Mouse (Mus musculus) liver, embryonic 15.5 days (tissue): Measurements from ENCODE around the gene Sergef. TPM values are rescaled to one million over a fixed set of nuclear protein-coding genes. Genes with fewer than 3 reads are reported as not detected.

Experiments used
- ATAC-seq: fragments of 200-750 bp; cut with Nextera tagmentation; 2 replicates; pipeline ENCODE4 v1.8.0; 2017; ENCODE audit warnings: moderate number of reproducible peaks, mild to moderate bottlenecking, moderate library complexity; ENCODE audit not compliant: insufficient read depth
- H3K27ac ChIP-seq: fragments of 300-500 bp; sonication (generic); replicated peaks from 2 replicates; pipeline ENCODE4 v1.5.1; 2015; ENCODE audit warnings: mild to moderate bottlenecking, inconsistent platforms
- H3K27me3 ChIP-seq: fragments of 300-500 bp; sonication (generic); 2 replicates; pipeline ENCODE4 v1.6.1; 2015; ENCODE audit warnings: mild to moderate bottlenecking, inconsistent platforms
- H3K36me3 ChIP-seq: fragments of 300-500 bp; sonication (generic); replicated peaks from 2 replicates; pipeline ENCODE4 v1.6.1; 2015; ENCODE audit warnings: moderate library complexity, mild to moderate bottlenecking, inconsistent platforms
- H3K4me1 ChIP-seq: fragments of 300-500 bp; sonication (generic); replicated peaks from 2 replicates; pipeline ENCODE4 v1.6.1; 2015; ENCODE audit warnings: inconsistent platforms
- H3K4me2 ChIP-seq: fragments of 300-500 bp; sonication (generic); 2 replicates; pipeline ENCODE4 v1.6.1; 2015; ENCODE audit warnings: moderate library complexity, mild to moderate bottlenecking, inconsistent platforms
- H3K4me3 ChIP-seq: fragments of 300-500 bp; sonication (generic); replicated peaks from 2 replicates; pipeline ENCODE4 v1.5.1; 2015; ENCODE audit warnings: mild to moderate bottlenecking, inconsistent platforms
- H3K9ac ChIP-seq: fragments of 300-500 bp; sonication (generic); 2 replicates; pipeline ENCODE4 v1.6.1; 2015; ENCODE audit warnings: moderate library complexity, mild to moderate bottlenecking, inconsistent platforms
- H3K9me3 ChIP-seq: fragments of 300-500 bp; sonication (generic); replicated peaks from 2 replicates; pipeline ENCODE4 v1.6.1; 2016; ENCODE audit warnings: inconsistent platforms
- WGBS: fragments of 180-500 bp; shearing (Covaris S2); methylation state at CpG from one replicate; pipeline ENCODE4 v1.1.7; 2015; ENCODE audit warnings: mixed read lengths; ENCODE audit not compliant: insufficient replicate concordance; 5-methylcytosine and 5-hydroxymethylcytosine counted together
- polyA plus RNA-seq: library from polyadenylated mRNA; unstranded; fragments of >200 nt; fragmentation: Nextera tagmentation; extraction: Ambion mirVana; gene quantifications from 2 replicates; pipeline ENCODE4 v1.2.1, GENCODE M21; 2015

Gene Sergef
- polyA plus RNA-seq, 1 experiment from 2014 or later, result 5.2 TPM

DNA sequence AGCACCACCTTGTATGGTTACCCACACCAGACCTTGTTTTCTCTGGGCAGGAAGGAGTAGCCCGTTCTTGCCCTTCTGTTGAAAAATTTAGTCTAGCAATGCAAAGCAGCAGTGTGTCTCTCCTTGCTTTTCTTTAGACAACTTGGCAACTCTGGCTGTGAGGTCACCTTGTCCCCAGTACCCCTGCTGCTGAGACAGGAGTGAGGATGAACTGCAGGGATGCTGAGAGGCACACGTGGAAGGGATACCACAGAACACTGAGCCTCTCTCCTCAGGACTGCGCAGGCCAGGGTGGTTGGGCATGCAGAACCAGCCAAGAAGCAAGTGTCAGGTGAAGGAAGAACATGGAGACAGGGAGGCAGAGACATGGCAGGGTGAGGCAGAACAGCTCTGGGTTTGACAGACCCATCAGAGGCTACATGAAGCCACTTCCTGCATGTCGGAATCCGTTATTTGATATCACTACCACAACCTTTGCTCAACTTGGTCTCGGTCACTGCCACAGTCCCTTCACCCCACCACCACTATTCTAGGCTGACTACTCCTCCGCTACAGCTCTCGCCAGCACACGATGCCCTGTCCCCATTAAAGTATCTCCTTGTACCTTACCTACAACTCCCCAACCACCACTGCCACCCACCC is 103.0 kb downstream of the Sergef start:
- no peak overlapping the region for H3K27ac ChIP-seq
- H3K27me3 ChIP-seq, result no peaks in the 10 kb centered on the region
- no peak overlapping the region for H3K9ac ChIP-seq
- H3K9me3 ChIP-seq, result no peaks in the 10 kb centered on the region
- ATAC-seq, result no peak
- H3K4me1 ChIP-seq, result no peaks in the 10 kb centered on the region
- H3K4me2 ChIP-seq, result no peak overlapping the region
- H3K36me3 ChIP-seq, result no peaks in the 10 kb centered on the region
- H3K4me3 ChIP-seq, result no peak overlapping the region
- WGBS, result 45% methylated on average over 9 of the region's 9 CpGs

DNA sequence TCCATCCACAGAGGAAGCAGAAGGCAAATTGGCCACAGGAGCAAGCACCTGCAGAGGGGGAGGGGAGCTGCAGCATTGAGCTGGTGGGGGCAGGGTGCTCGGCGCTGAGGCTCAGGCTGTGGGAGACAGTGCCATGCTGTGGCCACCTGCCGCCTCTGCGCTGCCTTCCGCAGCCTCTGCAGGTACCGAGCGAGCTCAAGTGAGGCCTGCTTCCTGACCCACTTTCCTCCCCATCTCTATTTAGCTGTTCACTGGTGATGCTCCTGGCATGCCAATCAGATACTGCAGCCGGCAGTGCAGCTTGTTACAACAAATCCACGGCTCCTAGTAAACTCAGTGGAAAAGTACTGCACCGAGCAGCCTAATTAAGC is 104.2 kb downstream of the Sergef start:
- no peaks in the 10 kb centered on the region for H3K36me3 ChIP-seq
- 48% methylated on average over 10 of the region's 10 CpGs for WGBS
- no peaks in the 10 kb centered on the region for H3K9me3 ChIP-seq
- H3K27ac ChIP-seq, result no peak overlapping the region
- H3K9ac ChIP-seq, result no peak overlapping the region
- ATAC-seq, result no peak
- H3K4me3 ChIP-seq, result no peak overlapping the region
- no peaks in the 10 kb centered on the region for H3K27me3 ChIP-seq
- H3K4me2 ChIP-seq, result no peak overlapping the region
- no peaks in the 10 kb centered on the region for H3K4me1 ChIP-seq

DNA sequence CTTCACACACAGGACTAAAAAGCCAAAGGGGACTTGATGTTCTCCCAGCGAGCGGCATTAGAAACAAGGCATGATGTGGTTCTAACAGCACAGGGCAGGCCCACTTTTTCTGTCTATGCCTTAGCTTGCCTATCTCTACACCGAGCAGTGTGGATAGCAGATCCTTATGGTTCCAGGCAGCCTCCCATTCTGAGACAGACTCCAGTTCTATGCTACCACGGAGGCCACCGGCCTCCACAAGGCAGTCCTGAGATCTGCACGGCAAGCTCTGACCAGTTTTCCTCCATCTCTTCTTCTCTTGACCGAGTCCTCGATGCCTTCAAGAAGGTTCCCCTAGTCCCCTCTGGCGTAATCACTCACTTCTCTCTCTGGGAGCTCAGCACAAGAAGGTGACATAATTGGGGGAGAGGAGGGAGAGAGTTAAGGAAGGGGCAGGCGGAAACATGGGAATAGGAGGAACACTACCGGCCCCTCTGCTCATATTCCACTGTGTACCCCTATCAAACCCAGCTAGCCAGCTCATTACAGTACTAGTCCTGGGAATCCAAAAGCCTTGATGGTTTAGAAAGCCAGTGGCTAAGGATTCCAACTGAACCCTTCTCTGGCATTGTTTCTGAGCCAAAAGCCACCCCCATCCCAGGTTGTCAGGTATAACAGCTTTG is 104.7 kb downstream of the Sergef start:
- Histone ChIP-seq H3K36me3 (no peaks in the 10 kb centered on the region), H3K9ac (no peak overlapping the region), H3K4me2 (no peak overlapping the region), H3K27me3 (no peaks in the 10 kb centered on the region), H3K27ac (no peak overlapping the region), H3K4me1 (no peaks in the 10 kb centered on the region), H3K9me3 (no peaks in the 10 kb centered on the region), H3K4me3 (no peak overlapping the region)
- 73% methylated on average over 11 of the region's 11 CpGs for WGBS
- no peak for ATAC-seq

GRCm38 (mm10) chr7:46533518-46533917 is 106.1 kb downstream of the Sergef start:
- no peaks in the 10 kb centered on the region for H3K4me1 ChIP-seq
- H3K36me3 ChIP-seq, result no peaks in the 10 kb centered on the region
- no peaks in the 10 kb centered on the region for H3K27me3 ChIP-seq
- H3K4me2 ChIP-seq, result no peak overlapping the region
- 72% methylated on average over 11 of the region's 11 CpGs for WGBS
- H3K9ac ChIP-seq, result no peak overlapping the region
- H3K27ac ChIP-seq, result no peak overlapping the region
- H3K4me3 ChIP-seq, result no peak overlapping the region
- ATAC-seq, result no peak
- H3K9me3 ChIP-seq, result no peaks in the 10 kb centered on the region

- Histone ChIP-seq H3K4me1 (no peaks in the 10 kb centered on the region), H3K27me3 (no peaks in the 10 kb centered on the region), H3K9me3 (no peaks in the 10 kb centered on the region), H3K4me3 (no peak overlapping the region), H3K36me3 (no peaks in the 10 kb centered on the region), H3K4me2 (no peak overlapping the region), H3K9ac (no peak overlapping the region), H3K27ac (no peak overlapping the region)
- 33% methylated on average over 5 of the region's 5 CpGs for WGBS
- no peak for ATAC-seq
Measured at GRCm38 (mm10) chr7:46531345-46531744, 108.3 kb downstream of the Sergef start.

DNA sequence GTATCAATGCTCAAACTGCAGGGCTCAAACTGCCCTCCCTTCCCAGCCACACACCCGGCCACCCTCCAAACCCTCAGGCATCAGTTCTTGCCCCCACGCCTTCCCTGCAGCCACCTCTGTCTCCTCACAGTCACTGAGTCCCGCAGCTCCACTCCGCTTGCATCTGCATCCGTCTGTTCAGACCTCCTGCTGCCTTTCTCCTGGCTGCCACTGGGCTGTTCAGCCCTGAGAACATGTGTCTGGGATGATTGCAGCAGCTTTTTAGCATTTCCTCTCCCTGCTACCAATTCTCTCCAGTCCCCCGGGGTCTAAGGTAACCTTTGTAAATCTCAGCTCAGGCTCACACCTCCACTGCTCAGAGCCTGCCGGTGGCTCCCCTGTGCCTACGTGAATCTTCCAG is 109.7 kb downstream of the Sergef start:
- no peaks in the 10 kb centered on the region for H3K36me3 ChIP-seq
- no peaks in the 10 kb centered on the region for H3K4me1 ChIP-seq
- H3K27me3 ChIP-seq, result no peaks in the 10 kb centered on the region
- H3K27ac ChIP-seq, result no peak overlapping the region
- H3K4me2 ChIP-seq, result no peak overlapping the region
- no peak for ATAC-seq
- no peak overlapping the region for H3K9ac ChIP-seq
- 61% methylated on average over 8 of the region's 8 CpGs for WGBS
- no peaks in the 10 kb centered on the region for H3K9me3 ChIP-seq
- H3K4me3 ChIP-seq, result no peak overlapping the region

DNA sequence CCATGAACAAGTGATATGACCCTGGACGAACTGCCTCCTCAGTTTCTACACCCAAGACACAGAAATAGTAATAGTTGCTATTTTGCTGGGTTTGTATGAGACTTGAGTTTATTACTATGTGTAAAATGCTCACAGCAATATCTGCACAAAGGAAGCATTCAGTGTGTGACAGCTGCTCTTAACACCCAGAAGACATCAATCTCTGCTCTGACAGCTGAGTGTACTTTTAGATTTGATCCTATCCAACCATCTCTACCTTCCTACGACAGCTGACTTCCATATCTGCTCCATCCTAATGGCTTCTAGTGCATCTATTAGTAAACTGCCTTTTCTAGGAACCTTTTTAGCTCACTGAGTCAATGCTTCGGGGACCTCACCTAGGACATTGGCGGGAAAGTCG is 110.3 kb downstream of the Sergef start:
- Histone ChIP-seq H3K9me3 (no peaks in the 10 kb centered on the region), H3K27me3 (no peaks in the 10 kb centered on the region)
- ATAC-seq, result no peak

DNA sequence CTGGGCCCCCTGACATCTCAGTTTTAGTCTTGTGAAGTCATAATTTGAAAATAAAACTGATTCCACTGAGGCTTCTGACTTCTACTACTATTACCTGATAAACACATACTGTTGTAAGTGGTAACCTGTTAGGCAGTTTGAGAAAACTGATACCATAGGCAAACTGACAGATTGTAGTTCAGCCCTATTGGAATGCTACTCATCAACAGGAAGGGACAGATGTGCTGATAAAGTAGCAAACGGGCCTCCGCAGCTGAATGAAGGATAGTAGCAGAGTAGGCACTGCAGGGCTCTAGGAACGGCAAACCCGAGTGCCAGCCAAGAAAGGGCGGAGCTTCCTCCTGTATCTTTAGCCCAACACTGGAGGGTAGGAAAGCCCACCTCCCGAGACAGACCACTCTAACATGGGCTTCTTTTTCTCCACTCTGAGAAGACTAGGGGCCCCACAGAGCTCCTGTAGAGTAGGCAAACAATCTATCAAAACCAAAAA is 112.9 kb downstream of the Sergef start:
- Histone ChIP-seq H3K4me3 (no peak overlapping the region), H3K9me3 (no peaks in the 10 kb centered on the region), H3K9ac (no peak overlapping the region), H3K27ac (no peak overlapping the region), H3K4me1 (no peaks in the 10 kb centered on the region), H3K4me2 (no peak overlapping the region), H3K27me3 (no peaks in the 10 kb centered on the region), H3K36me3 (no peaks in the 10 kb centered on the region)
- ATAC-seq, result no peak
- 20% methylated on average over 6 of the region's 6 CpGs for WGBS

More for the DNA sequence above, 110.3 kb downstream of the Sergef start:
- Histone ChIP-seq H3K4me2 (no peak overlapping the region), H3K4me1 (no peaks in the 10 kb centered on the region), H3K9ac (no peak overlapping the region), H3K27ac (no peak overlapping the region), H3K4me3 (no peak overlapping the region), H3K36me3 (no peaks in the 10 kb centered on the region)
- 76% methylated on average over 5 of the region's 5 CpGs for WGBS

DNA sequence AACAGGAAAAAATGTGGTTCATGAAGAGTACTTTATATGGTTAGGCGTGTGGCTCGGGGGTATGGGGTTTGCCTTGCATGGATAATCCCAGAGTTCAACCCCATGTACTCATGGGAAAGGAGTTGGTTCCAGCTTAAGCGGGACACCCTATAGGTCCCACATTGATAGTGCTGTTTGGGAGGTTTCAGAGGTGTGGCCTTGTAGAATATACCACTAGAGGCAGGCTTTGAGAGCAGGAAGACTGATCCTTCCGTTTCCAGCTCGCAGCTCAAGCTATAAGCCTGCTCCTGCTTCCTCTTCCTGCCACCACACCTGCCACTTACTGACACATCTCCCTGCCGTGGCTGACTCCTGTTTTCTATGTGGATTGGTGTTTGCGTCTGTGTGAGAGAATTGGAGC is 116.4 kb downstream of the Sergef start:
- H3K27me3 ChIP-seq, result no peaks in the 10 kb centered on the region
- WGBS, result 56% methylated on average over 7 of the region's 7 CpGs

GRCm38 (mm10) chr7:46521794-46522193 is 117.8 kb downstream of the Sergef start:
- H3K4me2 ChIP-seq, result no peak overlapping the region
- no peak overlapping the region for H3K9ac ChIP-seq
- ATAC-seq, result no peak
- no peaks in the 10 kb centered on the region for H3K4me1 ChIP-seq
- H3K9me3 ChIP-seq, result no peaks in the 10 kb centered on the region
- H3K4me3 ChIP-seq, result no peak overlapping the region
- 76% methylated on average over 17 of the region's 17 CpGs for WGBS
- no peaks in the 10 kb centered on the region for H3K27me3 ChIP-seq
- no peaks in the 10 kb centered on the region for H3K36me3 ChIP-seq
- H3K27ac ChIP-seq, result no peak overlapping the region

More for the DNA sequence above, 116.4 kb downstream of the Sergef start:
- no peak overlapping the region for H3K4me2 ChIP-seq
- no peaks in the 10 kb centered on the region for H3K4me1 ChIP-seq
- H3K4me3 ChIP-seq, result no peak overlapping the region
- H3K9me3 ChIP-seq, result no peaks in the 10 kb centered on the region
- H3K36me3 ChIP-seq, result no peaks in the 10 kb centered on the region
- H3K27ac ChIP-seq, result no peak overlapping the region
- no peak overlapping the region for H3K9ac ChIP-seq
- no peak for ATAC-seq

DNA sequence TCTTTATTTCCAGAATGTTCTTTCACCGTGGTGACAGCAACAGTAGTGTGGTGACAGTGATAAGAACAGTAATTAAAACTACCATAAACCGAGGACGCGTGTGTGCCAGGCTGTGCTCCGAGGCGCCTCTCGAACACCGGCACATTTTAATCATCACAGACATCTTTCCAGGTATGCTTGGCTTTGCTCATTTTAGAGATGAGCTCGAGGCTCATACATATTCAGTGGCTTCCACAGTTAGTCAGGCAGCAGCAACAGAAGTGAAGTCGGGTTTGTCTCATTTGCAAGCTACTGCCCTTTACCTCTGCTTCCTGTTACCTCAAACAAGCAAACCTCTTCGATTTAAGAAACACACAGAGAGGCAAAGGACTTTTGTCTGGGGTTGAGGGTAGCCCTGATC is 120.5 kb downstream of the Sergef start:
- Histone ChIP-seq H3K27me3 (no peaks in the 10 kb centered on the region), H3K4me3 (no peak overlapping the region), H3K4me2 (no peak overlapping the region), H3K4me1 (no peaks in the 10 kb centered on the region), H3K9ac (no peak overlapping the region), H3K36me3 (no peaks in the 10 kb centered on the region), H3K27ac (no peak overlapping the region), H3K9me3 (no peaks in the 10 kb centered on the region)
- no peak for ATAC-seq
- 50% methylated on average over 11 of the region's 11 CpGs for WGBS

- Histone ChIP-seq H3K9ac (no peak overlapping the region), H3K36me3 (no peaks in the 10 kb centered on the region), H3K4me2 (no peak overlapping the region), H3K4me3 (no peak overlapping the region), H3K4me1 (no peaks in the 10 kb centered on the region), H3K27me3 (no peaks in the 10 kb centered on the region), H3K27ac (no peak overlapping the region), H3K9me3 (no peaks in the 10 kb centered on the region)
- no peak for ATAC-seq
- WGBS, result 43% methylated on average over 5 of the region's 5 CpGs
Measured at GRCm38 (mm10) chr7:46517158-46517557, 122.4 kb downstream of the Sergef start.
